Mouse (Mus musculus) regulatory T cell (primary cell): ENCODE measurements around the gene Rdh14.

Experiments
- in situ Hi-C: fragments of 300-600 bp; cut with MboI, MseI; formaldehyde crosslinking; loops from one replicate; pipeline ENCODE4 v1.15.1; 2025; ENCODE audit warnings: high pct_unique_total_duplicates

Rdh14 gene

DNA sequence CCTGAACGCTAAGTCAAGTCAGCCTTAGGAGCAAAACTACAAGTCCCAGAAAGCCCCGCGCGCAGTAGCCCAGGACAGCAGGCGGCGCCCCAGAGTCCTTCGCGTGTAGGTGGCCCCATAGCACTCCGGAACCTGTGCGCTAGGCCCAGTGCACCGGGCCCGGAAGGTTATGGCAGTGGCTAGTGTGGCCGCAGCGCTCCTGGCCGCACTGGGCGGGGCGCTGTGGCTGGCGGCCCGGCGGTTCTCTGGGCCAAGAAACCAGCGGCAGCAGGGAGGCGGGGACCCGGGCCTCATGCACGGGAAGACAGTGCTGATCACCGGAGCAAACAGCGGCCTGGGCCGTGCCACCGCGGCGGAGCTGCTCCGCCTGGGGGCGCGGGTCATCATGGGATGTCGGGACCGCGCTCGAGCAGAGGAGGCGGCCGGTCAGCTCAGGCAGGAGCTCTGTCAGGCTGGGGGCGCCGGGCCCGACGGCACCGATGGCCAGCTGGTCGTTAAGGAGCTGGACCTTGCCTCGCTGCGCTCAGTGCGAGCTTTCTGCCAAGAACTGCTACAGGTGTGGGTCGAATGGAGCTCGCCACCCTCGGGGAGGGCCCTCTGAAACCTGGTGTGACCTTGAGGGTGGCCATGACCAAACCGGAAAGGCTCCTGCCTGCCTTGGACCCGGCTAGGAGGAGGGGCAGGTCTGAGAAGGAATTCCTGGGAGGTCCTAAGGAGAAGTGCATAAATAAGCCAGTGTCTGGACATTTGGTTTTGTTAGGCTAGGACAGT lies at the start of gene Rdh14:
Rdh14 (plus strand) TSS at position 102 of the 771 bp plus-strand sequence.
- in situ Hi-C loops = loop anchor here (5.0 to 25.0 kb wide), 4 partner anchors 1354 to 1854 kb away; partner anchors contain the start of gene Laptm4a

DNA sequence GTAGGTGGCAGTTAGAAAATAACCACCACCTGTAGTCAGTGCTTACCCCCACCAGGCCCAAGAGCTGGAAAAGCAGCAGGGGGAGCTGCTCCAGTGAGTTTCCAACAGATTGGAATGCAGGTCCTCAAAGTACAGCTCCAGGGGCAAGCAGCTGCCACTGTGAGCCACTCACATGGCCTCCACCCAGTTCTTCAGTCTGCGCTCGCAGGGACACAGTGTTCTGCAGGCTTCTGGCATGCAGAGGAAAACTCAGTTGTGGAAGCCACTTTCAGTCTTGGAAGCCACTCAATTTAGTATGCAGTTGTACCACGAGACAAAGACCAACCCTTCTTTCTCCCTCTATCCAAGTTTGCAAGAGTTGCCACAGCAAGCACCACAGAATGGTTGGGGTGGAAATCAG lies 39.9 kb upstream of the Rdh14 start:
- in situ Hi-C loops = loop anchor here (10.0 kb wide), 1 partner anchor 614 kb away; no protein-coding TSS in a partner anchor

- in situ Hi-C loops = loop anchor here (10.0 kb wide), 1 partner anchor 607 kb away; no protein-coding TSS in a partner anchor
Observed at GRCm38 (mm10) chr12:10357756-10358155, 32.8 kb upstream of the Rdh14 start.

- in situ Hi-C loops = loop anchor here (5.0 kb wide), 1 partner anchor 58 kb away; no protein-coding TSS in a partner anchor
Observed at GRCm38 (mm10) chr12:10369673-10370072, 20.9 kb upstream of the Rdh14 start, which contains the start of gene Nt5c1b. Gene Nt5c1b (plus strand): TSS chr12:10369973.

DNA sequence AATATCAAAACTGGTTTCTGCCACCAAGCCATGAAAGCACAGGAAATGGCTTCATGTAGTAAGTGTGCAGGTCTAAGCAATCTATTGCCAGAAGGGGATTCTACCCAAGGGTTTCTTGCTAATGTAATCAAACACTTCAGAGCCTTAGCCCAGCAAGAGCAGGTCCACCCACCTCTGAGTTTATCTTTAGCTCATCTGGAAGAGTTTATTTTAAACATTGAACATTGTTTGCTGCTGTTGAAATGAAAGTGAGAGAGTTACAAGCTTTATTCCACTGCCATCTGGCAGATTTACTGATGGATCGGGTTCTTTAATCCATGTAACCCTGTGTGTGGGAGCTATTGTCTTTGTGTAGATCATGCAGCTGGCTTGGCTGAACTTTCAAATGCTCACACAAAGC lies 10.2 kb downstream of the Rdh14 start:
- in situ Hi-C loops = no loop called here

- in situ Hi-C loops = no loop called here
Observed at GRCm38 (mm10) chr12:10402421-10403115, 12.0 kb downstream of the Rdh14 start.

- in situ Hi-C loops = no loop called here
Observed at GRCm38 (mm10) chr12:10410511-10411179, 20.1 kb downstream of the Rdh14 start.

- in situ Hi-C loops = no loop called here
Observed at GRCm38 (mm10) chr12:10411453-10411852, 20.9 kb downstream of the Rdh14 start.

- in situ Hi-C loops = no loop called here
Observed at GRCm38 (mm10) chr12:10422347-10422746, 31.8 kb downstream of the Rdh14 start.

- in situ Hi-C loops = loop anchor here (5.0 kb wide), 1 partner anchor 59 kb away; the partner anchor contains the start of gene Nt5c1b
Observed at GRCm38 (mm10) chr12:10425982-10426863, 35.7 kb downstream of the Rdh14 start.

DNA sequence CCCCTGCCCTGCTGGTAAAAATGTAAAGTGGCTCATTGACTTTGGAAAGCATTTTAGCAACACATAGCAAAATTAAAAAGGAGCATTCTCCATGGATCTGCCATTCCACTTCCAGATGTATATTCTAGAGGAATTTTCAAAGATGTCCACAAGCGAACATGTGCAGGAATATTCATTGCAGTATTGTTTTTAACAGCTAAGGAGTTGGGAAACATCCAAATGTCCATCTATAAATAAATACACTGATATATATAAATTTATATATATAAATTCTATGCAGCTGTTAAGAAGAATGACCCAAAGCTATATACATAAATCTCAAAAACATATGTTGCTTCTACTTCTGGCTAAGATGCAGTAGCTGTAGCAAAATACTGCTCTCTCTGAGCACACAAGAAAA lies 40.4 kb downstream of the Rdh14 start:
- in situ Hi-C loops = no loop called here

DNA sequence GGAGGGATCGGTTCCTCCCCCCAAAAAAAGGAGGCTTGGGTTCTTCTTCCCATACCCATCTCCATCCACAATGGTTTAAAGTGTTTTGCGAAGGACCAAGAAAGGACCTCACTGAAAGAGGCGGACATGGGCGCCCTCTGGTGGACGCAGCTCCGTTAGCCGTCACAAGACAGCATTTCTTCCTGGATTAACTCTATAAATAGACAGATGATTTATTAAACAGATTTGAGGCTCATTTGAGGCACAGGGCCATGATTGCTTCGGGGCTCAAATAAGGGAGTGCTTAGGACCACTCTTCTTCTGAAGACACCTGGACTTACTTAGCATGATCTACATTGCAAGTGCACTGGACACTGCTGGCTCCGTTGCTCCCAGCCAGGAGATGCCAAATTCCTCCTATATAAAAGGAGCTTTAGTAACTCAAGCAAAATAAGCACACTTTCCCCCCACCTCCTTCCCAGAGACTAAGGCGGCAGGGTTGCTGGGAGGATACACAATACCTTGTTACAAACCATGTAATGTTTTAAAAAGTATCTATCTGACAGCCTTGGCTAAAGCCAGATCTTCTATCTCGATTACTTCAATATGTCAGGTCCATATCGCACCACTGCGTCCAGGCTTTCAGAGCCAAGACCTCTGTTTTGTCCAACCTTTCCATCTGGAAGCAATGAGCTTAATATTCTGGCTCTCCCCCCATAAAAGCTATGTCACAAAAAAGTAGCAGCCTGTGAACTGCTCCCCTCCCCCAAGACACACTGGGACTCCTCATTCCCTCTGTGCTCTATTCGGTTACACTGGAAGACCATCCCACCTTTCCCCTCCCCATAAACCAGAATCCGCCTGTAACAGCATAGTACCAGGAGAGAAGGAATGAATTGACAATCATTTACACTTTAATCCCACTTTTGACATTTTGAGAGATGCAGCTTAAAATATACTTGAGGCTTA lies 47.8 kb downstream of the Rdh14 start:
- in situ Hi-C loops = loop anchor here (5.0 kb wide), 2 partner anchors 866 to 1381 kb away; partner anchors contain the start of gene Osr1

DNA sequence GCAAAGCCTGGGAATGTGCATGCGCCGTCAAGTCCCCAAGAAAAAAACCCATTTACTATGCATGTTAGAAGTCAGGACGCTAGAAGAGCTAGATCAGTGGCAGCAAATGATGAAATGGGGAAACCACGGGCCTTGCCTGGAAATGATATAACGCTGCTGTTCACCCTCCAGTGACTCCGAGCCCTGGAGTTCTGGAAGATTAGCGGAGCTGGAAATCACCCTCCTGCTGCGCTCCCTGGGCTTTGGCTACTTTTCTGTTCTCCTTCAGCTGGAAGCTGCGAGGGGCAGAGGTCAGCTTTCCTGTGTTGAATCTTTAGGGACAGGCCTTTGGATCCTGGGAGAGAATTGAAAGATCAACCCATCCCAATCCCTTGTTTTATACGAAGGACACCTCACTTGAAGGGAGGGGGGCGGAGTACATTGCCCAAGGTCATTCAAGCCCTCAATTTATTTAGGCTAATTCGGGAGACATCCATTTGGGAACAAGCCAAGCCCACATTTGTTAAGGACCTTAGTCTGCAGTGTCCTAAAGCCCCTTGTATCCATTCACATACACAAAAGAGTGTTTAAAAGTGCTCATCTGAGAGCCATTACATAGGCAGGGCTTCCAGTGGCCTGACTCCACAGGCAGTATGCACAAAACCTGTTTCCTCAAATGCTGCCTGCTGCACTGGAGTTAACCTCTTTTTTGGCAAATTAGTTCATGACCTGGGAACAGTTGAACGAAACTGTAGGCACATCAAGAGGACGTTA lies 49.1 kb downstream of the Rdh14 start:
- in situ Hi-C loops = loop anchor here (5.0 kb wide), 2 partner anchors 867 to 1382 kb away; partner anchors contain the start of gene Osr1
